Mouse (Mus musculus): ENCODE results near the gene Kremen1. TPM values are rescaled to one million over a fixed set of nuclear protein-coding genes. Genes with fewer than 3 reads are reported as not detected.

Kremen1 gene
- polyA plus RNA-seq, 1 experiment from 2014 or later = 17.2 TPM

DNA sequence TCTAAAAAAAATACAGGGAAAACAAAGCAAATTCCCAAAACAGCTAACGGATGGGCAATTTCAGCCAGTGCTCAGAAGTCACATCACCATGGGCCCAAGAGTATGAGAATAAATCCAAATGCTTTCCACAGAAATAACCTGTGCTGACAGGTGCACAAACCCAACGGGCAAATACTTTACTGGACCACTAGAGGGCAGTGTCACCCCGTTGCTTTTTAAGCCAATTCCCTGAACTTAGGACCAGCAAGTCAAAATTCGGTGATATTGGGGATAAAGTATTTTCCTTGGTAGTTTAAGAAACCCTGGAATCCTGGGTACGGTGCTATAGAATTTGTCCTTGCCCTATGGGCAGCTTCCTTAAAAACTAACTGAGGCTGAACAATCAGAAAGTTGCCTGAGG lies 29.3 kb upstream of the Kremen1 start:
- H3K4me2 ChIP-seq (replicated peaks; ENCODE audit: low read depth, low read length) = no peak overlapping the region
- no peak for ATAC-seq (ENCODE audit: low FRiP score, low TSS enrichment)
- H3K4me1 ChIP-seq (ENCODE audit: control insufficient read depth, insufficient read depth, low read length) = peaks cover 10% of the 10 kb centered on the region
- H3K4me3 ChIP-seq (ENCODE audit: low read length) = no peak overlapping the region
- no peaks in the 10 kb centered on the region for H3K9me3 ChIP-seq (ENCODE audit: control insufficient read depth, low read length)
- peaks cover 29% of the 10 kb centered on the region for H3K36me3 ChIP-seq (ENCODE audit: control insufficient read depth, insufficient read depth, low read length)
- WGBS = 19% methylated on average over 5 of the region's 5 CpGs
- no peak overlapping the region for H3K9ac ChIP-seq (ENCODE audit: low read depth, low read length)
- H3K27me3 ChIP-seq (ENCODE audit: control insufficient read depth, insufficient read depth, low read length) = no peaks in the 10 kb centered on the region
- no peak overlapping the region for H3K27ac ChIP-seq (ENCODE audit: low read depth, low read length)

GRCm38 (mm10) chr11:5289826-5290580 lies 28.6 kb upstream of the Kremen1 start:
- Histone ChIP-seq H3K4me1 (ENCODE audit: control insufficient read depth, insufficient read depth, low read length) (0 out of 2 replicates have a peak, but pooled peaks cover 3% of the 10 kb centered on the region), H3K36me3 (ENCODE audit: control insufficient read depth, insufficient read depth, low read length) (peaks cover 34% of the 10 kb centered on the region), H3K4me2 (replicated peaks; ENCODE audit: low read depth, low read length) (no peak overlapping the region), H3K9me3 (ENCODE audit: control insufficient read depth, low read length) (no peaks in the 10 kb centered on the region), H3K4me3 (ENCODE audit: low read length) (no peak overlapping the region), H3K27me3 (ENCODE audit: control insufficient read depth, insufficient read depth, low read length) (no peaks in the 10 kb centered on the region), H3K9ac (ENCODE audit: low read depth, low read length) (no peak overlapping the region), H3K27ac (ENCODE audit: low read depth, low read length) (no peak overlapping the region)
- WGBS = 88% methylated on average over 4 of the region's 4 CpGs
- ATAC-seq (ENCODE audit: low FRiP score, low TSS enrichment) = no peak

- H3K9ac ChIP-seq (ENCODE audit: low read depth, low read length) = no peak overlapping the region
- 87% methylated on average over 2 of the region's 2 CpGs for WGBS
- ATAC-seq (ENCODE audit: low FRiP score, low TSS enrichment) = no peak
- no peaks in the 10 kb centered on the region for H3K4me1 ChIP-seq (ENCODE audit: control insufficient read depth, insufficient read depth, low read length)
- no peak overlapping the region for H3K4me3 ChIP-seq (ENCODE audit: low read length)
- no peak overlapping the region for H3K4me2 ChIP-seq (replicated peaks; ENCODE audit: low read depth, low read length)
- H3K27me3 ChIP-seq (ENCODE audit: control insufficient read depth, insufficient read depth, low read length) = no peaks in the 10 kb centered on the region
- H3K27ac ChIP-seq (ENCODE audit: low read depth, low read length) = no peak overlapping the region
- H3K36me3 ChIP-seq (ENCODE audit: control insufficient read depth, insufficient read depth, low read length) = peaks cover 77% of the 10 kb centered on the region
- H3K9me3 ChIP-seq (ENCODE audit: control insufficient read depth, low read length) = no peaks in the 10 kb centered on the region
These were observed 22.6 kb upstream of the Kremen1 start for GRCm38 (mm10) chr11:5283987-5284386.

DNA sequence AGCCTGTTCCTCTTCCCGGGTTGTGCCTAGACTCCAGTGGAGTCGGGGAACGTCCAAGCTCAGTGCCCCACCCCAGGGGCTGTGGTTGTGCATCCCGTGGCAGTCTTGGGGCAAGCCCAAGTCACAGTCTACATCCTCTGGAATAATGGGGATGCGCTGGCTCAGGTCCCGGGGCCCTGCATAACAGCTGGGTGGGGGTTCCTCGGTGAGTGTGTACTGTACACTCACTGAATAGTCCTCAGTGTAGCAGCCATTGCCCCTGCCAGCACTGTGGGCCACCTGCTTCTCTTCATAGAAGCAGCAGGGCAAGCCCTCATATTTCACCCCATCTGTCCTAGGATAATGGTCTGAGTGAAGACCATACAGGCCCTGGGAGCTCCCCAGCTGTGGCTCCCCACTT lies 19.6 kb upstream of the Kremen1 start:
- no peak overlapping the region for H3K4me2 ChIP-seq (replicated peaks; ENCODE audit: low read depth, low read length)
- H3K27me3 ChIP-seq (ENCODE audit: control insufficient read depth, insufficient read depth, low read length) = no peaks in the 10 kb centered on the region
- H3K4me1 ChIP-seq (ENCODE audit: control insufficient read depth, insufficient read depth, low read length) = no peaks in the 10 kb centered on the region
- no peak overlapping the region for H3K4me3 ChIP-seq (ENCODE audit: low read length)
- H3K36me3 ChIP-seq (ENCODE audit: control insufficient read depth, insufficient read depth, low read length) = peaks cover 53% of the 10 kb centered on the region
- WGBS = 90% methylated on average over 7 of the region's 7 CpGs
- no peak overlapping the region for H3K9ac ChIP-seq (ENCODE audit: low read depth, low read length)
- H3K27ac ChIP-seq (ENCODE audit: low read depth, low read length) = no peak overlapping the region
- no peak for ATAC-seq (ENCODE audit: low FRiP score, low TSS enrichment)
- H3K9me3 ChIP-seq (ENCODE audit: control insufficient read depth, low read length) = no peaks in the 10 kb centered on the region

DNA sequence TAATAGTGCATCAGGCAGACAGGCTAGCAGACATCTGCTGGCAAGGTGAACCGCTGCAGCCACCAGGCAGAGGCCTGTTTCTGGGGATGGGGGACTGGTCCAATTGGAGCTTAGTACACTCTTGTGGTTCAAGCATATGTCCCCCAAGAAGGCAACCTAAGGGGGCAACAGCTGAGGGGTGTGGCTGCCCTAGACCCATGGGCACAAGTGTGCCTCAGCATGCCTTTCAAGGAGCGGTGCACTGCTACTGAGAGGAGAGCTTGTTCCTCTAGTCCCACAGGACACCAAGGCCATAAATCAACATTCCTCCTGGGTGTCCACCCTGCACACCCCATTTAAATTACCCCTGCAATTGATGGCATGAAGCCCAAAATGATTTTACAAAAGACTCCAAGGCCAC lies 17.1 kb upstream of the Kremen1 start:
- Histone ChIP-seq H3K9me3 (ENCODE audit: control insufficient read depth, low read length) (no peaks in the 10 kb centered on the region), H3K9ac (ENCODE audit: low read depth, low read length) (no peak overlapping the region), H3K27me3 (ENCODE audit: control insufficient read depth, insufficient read depth, low read length) (no peaks in the 10 kb centered on the region), H3K4me3 (ENCODE audit: low read length) (no peak overlapping the region), H3K36me3 (ENCODE audit: control insufficient read depth, insufficient read depth, low read length) (peaks cover 39% of the 10 kb centered on the region), H3K4me1 (ENCODE audit: control insufficient read depth, insufficient read depth, low read length) (no peaks in the 10 kb centered on the region), H3K27ac (ENCODE audit: low read depth, low read length) (no peak overlapping the region), H3K4me2 (replicated peaks; ENCODE audit: low read depth, low read length) (no peak overlapping the region)
- 0 out of 2 replicates have a peak, but pooled peaks have one; percentile 35 for ATAC-seq (ENCODE audit: low FRiP score, low TSS enrichment)
- 76% methylated on average over 2 of the region's 2 CpGs for WGBS

DNA sequence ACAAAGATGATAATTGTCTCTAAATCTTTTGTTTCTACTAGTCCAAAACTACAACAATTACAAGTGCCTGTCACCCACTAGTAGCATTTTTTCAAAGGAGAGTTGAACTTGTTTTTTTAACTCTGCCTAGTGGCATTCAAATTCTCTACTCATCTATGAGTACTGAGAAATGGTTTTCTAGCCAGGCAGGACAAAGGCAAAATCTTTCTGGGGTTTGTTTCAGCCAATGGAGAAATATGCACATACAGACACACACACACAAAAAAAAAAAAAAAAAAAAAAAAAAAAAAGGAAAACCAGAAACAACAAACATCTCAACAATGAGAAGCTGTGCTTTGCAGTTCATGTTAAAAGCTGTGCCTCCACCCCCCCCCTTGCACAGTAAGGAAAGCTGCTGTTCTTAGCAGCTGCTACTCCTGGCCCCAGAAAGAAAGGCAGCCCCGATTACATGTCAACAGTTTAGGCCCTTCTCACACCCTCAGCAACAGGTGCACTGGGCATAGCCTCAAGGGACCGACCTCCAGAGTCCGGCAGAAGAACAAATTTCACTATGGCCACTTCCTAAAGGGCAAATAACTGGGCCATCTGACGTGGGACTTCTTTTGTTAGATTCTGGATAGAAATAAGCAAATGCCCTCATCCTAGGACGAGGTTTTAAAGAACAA lies 16.1 kb upstream of the Kremen1 start:
- Histone ChIP-seq H3K27ac (ENCODE audit: low read depth, low read length) (no peak overlapping the region), H3K4me2 (replicated peaks; ENCODE audit: low read depth, low read length) (no peak overlapping the region)
- 88% methylated on average over 5 of the region's 5 CpGs for WGBS

DNA sequence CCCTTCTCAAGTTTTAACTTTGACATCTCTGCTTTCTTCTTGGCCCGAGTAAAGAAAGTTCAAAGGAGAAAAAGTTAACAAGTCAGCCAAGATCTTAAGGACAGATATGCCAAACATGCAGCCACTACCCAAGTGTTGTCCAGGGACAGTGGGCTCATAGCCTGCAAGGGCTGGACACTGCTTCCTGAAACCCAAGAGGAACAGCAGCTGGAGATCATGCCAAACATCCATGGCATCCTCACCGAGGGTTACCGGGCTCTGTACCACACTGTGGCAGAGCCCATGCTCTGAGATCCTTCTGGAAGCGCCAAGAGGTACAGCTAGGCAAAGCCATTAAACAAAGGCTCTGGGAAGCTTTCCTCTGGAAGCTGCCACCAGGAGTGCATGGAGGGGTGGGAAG lies 13.9 kb upstream of the Kremen1 start:
- Histone ChIP-seq H3K9me3 (ENCODE audit: control insufficient read depth, low read length) (no peaks in the 10 kb centered on the region), H3K36me3 (ENCODE audit: control insufficient read depth, insufficient read depth, low read length) (peaks cover 7% of the 10 kb centered on the region; the same call in 1 of the 2 replicates), H3K27ac (ENCODE audit: low read depth, low read length) (no peak overlapping the region), H3K4me2 (replicated peaks; ENCODE audit: low read depth, low read length) (no peak overlapping the region), H3K4me1 (ENCODE audit: control insufficient read depth, insufficient read depth, low read length) (peaks cover 8% of the 10 kb centered on the region), H3K9ac (ENCODE audit: low read depth, low read length) (no peak overlapping the region), H3K4me3 (ENCODE audit: low read length) (no peak overlapping the region), H3K27me3 (ENCODE audit: control insufficient read depth, insufficient read depth, low read length) (no peaks in the 10 kb centered on the region)
- WGBS = 76% methylated on average over 4 of the region's 4 CpGs
- no peak for ATAC-seq (ENCODE audit: low FRiP score, low TSS enrichment)

More for the DNA sequence above, 16.1 kb upstream of the Kremen1 start:
- Histone ChIP-seq H3K4me3 (ENCODE audit: low read length) (no peak overlapping the region), H3K4me1 (ENCODE audit: control insufficient read depth, insufficient read depth, low read length) (no peaks in the 10 kb centered on the region), H3K9me3 (ENCODE audit: control insufficient read depth, low read length) (no peaks in the 10 kb centered on the region), H3K36me3 (ENCODE audit: control insufficient read depth, insufficient read depth, low read length) (peaks cover 29% of the 10 kb centered on the region), H3K27me3 (ENCODE audit: control insufficient read depth, insufficient read depth, low read length) (no peaks in the 10 kb centered on the region), H3K9ac (ENCODE audit: low read depth, low read length) (no peak overlapping the region)
- ATAC-seq (ENCODE audit: low FRiP score, low TSS enrichment) = no peak

DNA sequence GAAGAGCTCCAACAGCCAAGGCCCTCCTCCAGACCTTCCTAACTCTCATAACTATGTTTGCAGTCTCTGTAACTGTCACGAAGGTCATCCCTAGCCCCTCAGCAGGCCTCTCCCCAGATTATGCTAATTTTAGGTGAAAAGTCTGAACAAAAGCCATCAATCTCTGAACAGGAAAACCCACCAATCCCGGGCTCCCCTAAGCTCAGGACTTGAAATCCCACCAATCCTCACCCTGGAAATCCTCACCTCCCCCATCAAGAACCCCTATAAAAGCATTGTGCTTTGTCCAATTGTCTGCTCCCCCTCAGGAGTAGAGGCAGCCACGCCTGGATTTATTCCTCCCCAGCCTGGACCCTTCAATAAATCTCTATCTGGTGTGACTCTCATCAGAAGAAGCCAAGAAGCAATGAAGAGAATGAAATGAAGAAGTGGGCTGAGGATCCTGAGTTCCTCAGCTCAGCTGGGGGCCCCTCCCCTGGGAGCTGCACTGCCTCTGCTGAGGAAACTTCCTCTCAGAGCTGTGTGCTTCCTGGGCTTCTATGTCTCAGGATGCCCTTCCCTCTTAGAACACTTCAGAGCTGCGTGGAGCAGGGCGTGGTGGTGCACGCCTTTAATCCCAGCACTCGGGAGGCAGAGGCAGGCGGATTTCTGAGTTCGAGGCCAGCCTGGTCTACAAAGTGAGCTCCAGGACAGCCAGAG lies 11.3 kb upstream of the Kremen1 start:
- H3K4me3 ChIP-seq (ENCODE audit: low read length) = no peak overlapping the region
- no peak for ATAC-seq (ENCODE audit: low FRiP score, low TSS enrichment)
- 79% methylated on average over 9 of the region's 9 CpGs for WGBS
- H3K36me3 ChIP-seq (ENCODE audit: control insufficient read depth, insufficient read depth, low read length) = no peaks in the 10 kb centered on the region; the same call in 1 of the 2 replicates
- H3K4me1 ChIP-seq (ENCODE audit: control insufficient read depth, insufficient read depth, low read length) = peaks cover 8% of the 10 kb centered on the region
- no peak overlapping the region for H3K27ac ChIP-seq (ENCODE audit: low read depth, low read length)
- H3K4me2 ChIP-seq (replicated peaks; ENCODE audit: low read depth, low read length) = no peak overlapping the region
- no peaks in the 10 kb centered on the region for H3K9me3 ChIP-seq (ENCODE audit: control insufficient read depth, low read length)
- H3K27me3 ChIP-seq (ENCODE audit: control insufficient read depth, insufficient read depth, low read length) = no peaks in the 10 kb centered on the region
- no peak overlapping the region for H3K9ac ChIP-seq (ENCODE audit: low read depth, low read length)

DNA sequence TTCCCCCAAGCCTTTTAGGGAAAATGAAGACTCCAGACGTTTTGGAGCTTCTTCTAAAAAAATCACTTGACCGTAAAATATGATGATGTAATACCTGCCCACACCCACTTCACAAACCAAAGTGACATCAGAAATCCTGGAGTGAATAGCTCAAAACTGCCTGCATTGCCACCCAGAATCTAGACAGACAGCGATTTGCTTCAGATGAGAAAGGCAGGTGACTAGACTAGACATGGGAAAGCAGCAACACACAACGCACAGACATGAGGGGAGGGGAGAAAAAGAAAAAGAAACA lies 10.7 kb upstream of the Kremen1 start:
- Histone ChIP-seq H3K9me3 (ENCODE audit: control insufficient read depth, low read length) (no peaks in the 10 kb centered on the region), H3K9ac (ENCODE audit: low read depth, low read length) (no peak overlapping the region), H3K36me3 (ENCODE audit: control insufficient read depth, insufficient read depth, low read length) (no peaks in the 10 kb centered on the region; the same call in 1 of the 2 replicates), H3K4me3 (ENCODE audit: low read length) (no peak overlapping the region), H3K27ac (ENCODE audit: low read depth, low read length) (no peak overlapping the region; the same call in 1 of the 2 replicates), H3K4me1 (ENCODE audit: control insufficient read depth, insufficient read depth, low read length) (peaks cover 8% of the 10 kb centered on the region), H3K27me3 (ENCODE audit: control insufficient read depth, insufficient read depth, low read length) (no peaks in the 10 kb centered on the region), H3K4me2 (replicated peaks; ENCODE audit: low read depth, low read length) (no peak overlapping the region)
- ATAC-seq (ENCODE audit: low FRiP score, low TSS enrichment) = no peak
- WGBS = 72% methylated on average over 4 of the region's 4 CpGs
